Mouse (Mus musculus) embryonic facial prominence, embryonic 11.5 days (tissue): ENCODE measurements around the gene Il1r2. TPM values are rescaled to one million over a fixed set of nuclear protein-coding genes. Genes with fewer than 3 reads are reported as not detected.
A peak's percentile ranks its signal among the peaks of the same experiment; 100 is the strongest.

Source experiments
- ATAC-seq: fragments of 200-750 bp; cut with Nextera tagmentation; replicated peaks from 2 replicates; pipeline ENCODE4 v1.8.0; 2017; ENCODE audit warnings: low read depth; ENCODE audit not compliant: insufficient number of reproducible peaks, low FRiP score, low TSS enrichment
- DNase-seq: peaks from one replicate; pipeline ENCODE4 v3.0.0-alpha.2; 2015; ENCODE audit warnings: low spot score
- H3K27ac ChIP-seq: fragments of 300-500 bp; sonication (generic); replicated peaks from 2 replicates; pipeline ENCODE4 v1.5.1; 2014; ENCODE audit warnings: mild to moderate bottlenecking, low read depth, low read length, control low read depth
- H3K27me3 ChIP-seq: fragments of 300-500 bp; sonication (generic); 2 replicates; pipeline ENCODE4 v1.6.1; 2014; ENCODE audit warnings: mild to moderate bottlenecking, low read length, moderate library complexity, mixed read lengths; ENCODE audit not compliant: control insufficient read depth, insufficient read depth
- H3K36me3 ChIP-seq: fragments of 300-500 bp; sonication (generic); replicated peaks from 2 replicates; pipeline ENCODE4 v1.6.1; 2014; ENCODE audit warnings: low read depth, mild to moderate bottlenecking, low read length, moderate library complexity, mixed read lengths; ENCODE audit not compliant: control insufficient read depth, insufficient read depth
- H3K4me1 ChIP-seq: fragments of 300-500 bp; sonication (generic); 2 replicates; pipeline ENCODE4 v1.6.1; 2014; ENCODE audit warnings: low read length, mixed read lengths; ENCODE audit not compliant: control insufficient read depth, insufficient read depth
- H3K4me2 ChIP-seq: fragments of 300-500 bp; sonication (generic); 2 replicates; pipeline ENCODE4 v1.6.1; 2014; ENCODE audit warnings: low read depth, mild to moderate bottlenecking, control low read depth, low read length, moderate library complexity
- H3K4me3 ChIP-seq: fragments of 300-500 bp; sonication (generic); 2 replicates; pipeline ENCODE4 v1.5.1; 2014; ENCODE audit warnings: low read depth, low read length, control low read depth
- H3K9ac ChIP-seq: fragments of 300-500 bp; sonication (generic); replicated peaks from 2 replicates; pipeline ENCODE4 v1.6.1; 2014; ENCODE audit warnings: mild to moderate bottlenecking, control low read depth, low read length
- H3K9me3 ChIP-seq: fragments of 300-500 bp; sonication (generic); replicated peaks from 2 replicates; pipeline ENCODE4 v1.6.1; 2016; ENCODE audit warnings: mild to moderate bottlenecking, low read length, inconsistent platforms, mixed read lengths; ENCODE audit not compliant: control insufficient read depth
- WGBS: fragments of 180-500 bp; shearing (Covaris S2); extraction: QIAGEN DNeasy Blood & Tissue Kit; methylation state at CpG from one replicate; pipeline ENCODE4 v1.1.7; 2014; 5-methylcytosine and 5-hydroxymethylcytosine counted together
- polyA plus RNA-seq: library from polyadenylated mRNA; unstranded; fragments of >200 nt; fragmentation: Nextera tagmentation; extraction: Ambion mirVana; gene quantifications from 2 replicates; pipeline ENCODE4 v1.2.1, GENCODE M21; 2014

Il1r2 gene
- polyA plus RNA-seq, 1 experiment from 2014 or later, result 0.67 TPM

GRCm38 (mm10) chr1:40063409-40063808, 10.5 kb upstream of the Il1r2 start:
- WGBS, result 80% methylated on average over 4 of the region's 4 CpGs
- no peak for ATAC-seq
- no peak for DNase-seq

GRCm38 (mm10) chr1:40064508-40064907, 9.4 kb upstream of the Il1r2 start:
- no peak overlapping the region for H3K27ac ChIP-seq
- no peaks in the 10 kb centered on the region for H3K9me3 ChIP-seq
- no peaks in the 10 kb centered on the region for H3K36me3 ChIP-seq
- no peak overlapping the region for H3K4me2 ChIP-seq
- H3K27me3 ChIP-seq, result no peaks in the 10 kb centered on the region
- ATAC-seq (no peak), DNase-seq (no peak)
- no peak overlapping the region for H3K9ac ChIP-seq
- no peak overlapping the region for H3K4me3 ChIP-seq
- WGBS, result 90% methylated on average over 8 of the region's 8 CpGs
- no peaks in the 10 kb centered on the region for H3K4me1 ChIP-seq

More at GRCm38 (mm10) chr1:40063409-40063808, 10.5 kb upstream of the Il1r2 start:
- H3K4me2 ChIP-seq, result no peak overlapping the region
- no peaks in the 10 kb centered on the region for H3K27me3 ChIP-seq
- no peaks in the 10 kb centered on the region for H3K9me3 ChIP-seq
- H3K4me3 ChIP-seq, result no peak overlapping the region
- H3K4me1 ChIP-seq, result no peaks in the 10 kb centered on the region
- no peak overlapping the region for H3K9ac ChIP-seq
- H3K27ac ChIP-seq, result no peak overlapping the region
- no peaks in the 10 kb centered on the region for H3K36me3 ChIP-seq

- WGBS, result 72% methylated on average over 4 of the region's 4 CpGs
- Histone ChIP-seq H3K4me2 (no peak overlapping the region), H3K27me3 (no peaks in the 10 kb centered on the region), H3K9me3 (no peaks in the 10 kb centered on the region), H3K4me3 (no peak overlapping the region), H3K36me3 (no peaks in the 10 kb centered on the region), H3K27ac (no peak overlapping the region), H3K4me1 (no peaks in the 10 kb centered on the region), H3K9ac (no peak overlapping the region)
- ATAC-seq, result no peak
- no peak for DNase-seq
These were observed 1.3 kb upstream of the Il1r2 start for GRCm38 (mm10) chr1:40072558-40072957.

- no peak for DNase-seq
- no peak overlapping the region for H3K27ac ChIP-seq
- H3K4me3 ChIP-seq, result no peak overlapping the region
- no peak overlapping the region for H3K4me2 ChIP-seq
- no peaks in the 10 kb centered on the region for H3K4me1 ChIP-seq
- ATAC-seq, result no peak
- no peak overlapping the region for H3K9ac ChIP-seq
- WGBS, result 93% methylated on average over 2 of the region's 2 CpGs
- H3K36me3 ChIP-seq, result no peaks in the 10 kb centered on the region
- H3K9me3 ChIP-seq, result no peaks in the 10 kb centered on the region
- H3K27me3 ChIP-seq, result no peaks in the 10 kb centered on the region
These were observed 3.4 kb downstream of the Il1r2 start for GRCm38 (mm10) chr1:40077328-40077727.

- no peaks in the 10 kb centered on the region for H3K9me3 ChIP-seq
- WGBS, result 67% methylated on average over 2 of the region's 2 CpGs
- H3K4me3 ChIP-seq, result no peak overlapping the region
- no peaks in the 10 kb centered on the region for H3K4me1 ChIP-seq
- no peaks in the 10 kb centered on the region for H3K36me3 ChIP-seq
- no peak for ATAC-seq
- H3K9ac ChIP-seq, result no peak overlapping the region
- H3K27me3 ChIP-seq, result 0 out of 2 replicates have a peak, but pooled peaks cover 2% of the 10 kb centered on the region
- H3K27ac ChIP-seq, result no peak overlapping the region
- H3K4me2 ChIP-seq, result no peak overlapping the region
- no peak for DNase-seq
These were observed 7.2 kb downstream of the Il1r2 start for GRCm38 (mm10) chr1:40081041-40081440.

- H3K9ac ChIP-seq, result no peak overlapping the region
- H3K27ac ChIP-seq, result no peak overlapping the region
- H3K36me3 ChIP-seq, result no peaks in the 10 kb centered on the region
- H3K27me3 ChIP-seq, result 0 out of 2 replicates have a peak, but pooled peaks cover 2% of the 10 kb centered on the region
- 61% methylated on average over 3 of the region's 3 CpGs for WGBS
- no peak overlapping the region for H3K4me3 ChIP-seq
- no peak overlapping the region for H3K4me2 ChIP-seq
- no peaks in the 10 kb centered on the region for H3K9me3 ChIP-seq
- H3K4me1 ChIP-seq, result no peaks in the 10 kb centered on the region
- DNase-seq (no peak), ATAC-seq (no peak)
These were observed 10.5 kb downstream of the Il1r2 start for GRCm38 (mm10) chr1:40084386-40084785.

- peak overlapping the region; percentile 55 for H3K4me2 ChIP-seq
- ATAC-seq, result peak; percentile 84
- peak; percentile 89 for DNase-seq
- no peak overlapping the region for H3K27ac ChIP-seq
- H3K4me1 ChIP-seq, result no peaks in the 10 kb centered on the region
- WGBS, result 5% methylated on average over 25 of the region's 25 CpGs
- no peaks in the 10 kb centered on the region for H3K9me3 ChIP-seq
- 0 out of 2 replicates have a peak, but pooled peaks cover 2% of the 10 kb centered on the region for H3K27me3 ChIP-seq
- peak overlapping the region; percentile 28 for H3K4me3 ChIP-seq
- H3K36me3 ChIP-seq, result no peaks in the 10 kb centered on the region
- peak overlapping the region; percentile 7; the same call in 1 of the 2 replicates for H3K9ac ChIP-seq
These were observed 11.7 kb downstream of the Il1r2 start for GRCm38 (mm10) chr1:40085403-40086182.

- Histone ChIP-seq H3K36me3 (no peaks in the 10 kb centered on the region), H3K9me3 (no peaks in the 10 kb centered on the region), H3K9ac (no peak overlapping the region), H3K4me2 (no peak overlapping the region), H3K4me1 (no peaks in the 10 kb centered on the region), H3K27ac (no peak overlapping the region), H3K4me3 (no peak overlapping the region), H3K27me3 (no peaks in the 10 kb centered on the region)
- no peak for DNase-seq
- no peak for ATAC-seq
- 88% methylated on average over 9 of the region's 9 CpGs for WGBS
These were observed 17.3 kb downstream of the Il1r2 start for GRCm38 (mm10) chr1:40091160-40091559.
